Mouse (Mus musculus) bone marrow macrophage, adult 2 months (primary cell): ENCODE measurements around the gene Ccdc57.

Experiments used
- CTCF ChIP-seq: IDR thresholded peaks from 2 replicates; pipeline ENCODE4 v1.5.1; 2012; ENCODE audit warnings: low read depth, mild to moderate bottlenecking, low read length, moderate library complexity
- POLR2A ChIP-seq: IDR thresholded peaks from 2 replicates; pipeline ENCODE4 v1.6.1; 2012; ENCODE audit warnings: mild to moderate bottlenecking, low read depth, low read length, borderline replicate concordance

DNA sequence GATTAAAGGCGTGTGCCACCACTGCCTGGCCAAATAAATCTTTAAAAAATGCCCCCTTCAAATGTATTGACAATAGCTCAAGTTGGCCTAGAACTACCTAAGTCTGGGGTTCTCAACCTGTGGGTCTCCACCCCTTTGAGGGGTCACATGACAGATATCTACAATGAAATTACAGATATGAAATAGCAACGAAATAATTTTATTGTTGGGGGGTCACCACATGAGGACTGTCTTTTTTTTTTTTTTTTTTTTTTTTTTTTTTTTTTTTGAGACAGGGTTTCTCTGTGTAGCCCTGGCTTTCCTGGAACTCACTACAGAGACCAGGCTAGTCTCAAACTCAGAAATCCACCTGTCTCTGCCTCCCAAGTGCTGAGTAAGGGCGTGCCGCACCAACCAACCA, 88.3 kb downstream of the Ccdc57 start:
- no peak for TF ChIP-seq CTCF
- TF ChIP-seq POLR2A: no peak
